Mouse (Mus musculus) thymus, adult 2 months (tissue): ENCODE results near the gene Atp5c1. TPM values are rescaled to one million over a fixed set of nuclear protein-coding genes. Genes with fewer than 3 reads are reported as not detected.

Source experiments
- DNase-seq: peaks from one replicate; pipeline ENCODE4 v3.0.0; 2021
- H3K27ac ChIP-seq: fragments of 200-500 bp; 2 replicates; pipeline ENCODE4 v1.5.1; 2012; ENCODE audit warnings: low read length, control low read depth; ENCODE audit not compliant: control insufficient read depth, insufficient read depth
- H3K27me3 ChIP-seq: fragments of 200-500 bp; 2 replicates; pipeline ENCODE4 v1.6.1; 2012; ENCODE audit warnings: mild to moderate bottlenecking, low read length, moderate library complexity, mixed read lengths; ENCODE audit not compliant: control insufficient read depth, insufficient read depth
- H3K36me3 ChIP-seq: fragments of 200-500 bp; 2 replicates; pipeline ENCODE4 v1.6.1; 2012; ENCODE audit warnings: mild to moderate bottlenecking, low read length, moderate library complexity; ENCODE audit not compliant: control insufficient read depth, insufficient read depth
- H3K4me1 ChIP-seq: fragments of 200-500 bp; replicated peaks from 2 replicates; pipeline ENCODE4 v1.6.1; 2012; ENCODE audit warnings: low read length; ENCODE audit not compliant: control insufficient read depth, insufficient read depth
- H3K4me3 ChIP-seq: fragments of 200-500 bp; 2 replicates; pipeline ENCODE4 v1.5.1; 2012; ENCODE audit warnings: mild to moderate bottlenecking, low read length, control low read depth, moderate library complexity; ENCODE audit not compliant: control insufficient read depth, insufficient read depth
- CTCF ChIP-seq: fragments of 200-500 bp; IDR thresholded peaks from 2 replicates; pipeline ENCODE4 v1.5.1; 2012; ENCODE audit warnings: mild to moderate bottlenecking, control low read depth, low read length, moderate library complexity, borderline replicate concordance; ENCODE audit not compliant: control insufficient read depth, poor library complexity, insufficient read depth; ENCODE audit errors: extremely low read depth
- POLR2A ChIP-seq: fragments of 200-500 bp; IDR thresholded peaks from 2 replicates; pipeline ENCODE4 v1.6.1; 2012; ENCODE audit warnings: mild to moderate bottlenecking, low read length, control low read depth, moderate library complexity; ENCODE audit not compliant: control insufficient read depth, poor library complexity, insufficient read depth; ENCODE audit errors: extremely low read depth
- WGBS: fragments of 180-500 bp; shearing (Covaris S2); methylation state at CpG from one replicate; pipeline ENCODE4 v1.1.7; 2018; 5-methylcytosine and 5-hydroxymethylcytosine counted together
- polyA plus RNA-seq: library from polyadenylated mRNA; depleted of rRNA; stranded (reverse); fragments of >200 nt; gene quantifications from 2 replicates; pipeline ENCODE4 v1.2.3, GENCODE M21; 2012

The Atp5c1 gene
- polyA plus RNA-seq, 1 experiment: 428 TPM

DNA sequence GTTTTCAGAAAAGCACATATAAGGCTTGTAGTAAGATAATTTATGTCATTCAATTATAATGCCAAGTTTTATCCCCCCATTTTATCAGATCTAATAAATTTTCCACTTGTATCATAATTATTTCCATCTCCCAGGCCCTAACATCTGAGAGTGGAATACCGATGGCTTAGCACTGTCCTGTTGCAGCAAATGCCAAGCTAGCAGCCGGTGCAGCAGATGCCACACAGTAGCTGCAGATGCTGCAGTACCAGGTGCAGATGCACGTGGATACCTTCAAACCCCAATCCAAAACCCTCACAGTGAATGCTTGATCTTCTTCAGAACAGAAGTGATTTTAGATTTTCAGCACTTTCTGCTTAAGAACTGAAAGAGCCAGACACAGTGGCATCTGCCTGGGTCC lies 45.3 kb downstream of the Atp5c1 start:
- WGBS: 81% methylated on average over 3 of the region's 3 CpGs

DNA sequence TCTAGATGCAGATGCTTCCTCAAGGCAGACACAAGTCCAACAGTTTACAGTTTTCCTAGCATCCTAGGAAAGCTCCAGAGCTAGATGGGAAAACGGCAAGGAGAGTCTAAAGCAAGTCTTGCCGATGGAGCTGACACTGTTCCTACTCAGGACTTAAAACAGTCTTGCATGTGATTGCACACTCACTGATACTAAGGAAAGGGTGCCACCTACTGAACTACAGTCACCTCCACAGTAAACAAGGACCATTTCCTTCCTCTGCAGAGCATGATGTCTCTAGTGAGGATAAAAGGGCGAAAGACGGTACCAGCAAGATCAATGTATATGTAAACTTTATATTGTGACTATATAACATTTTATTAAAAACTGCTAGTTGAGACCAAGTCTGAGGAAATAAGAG lies 46.6 kb downstream of the Atp5c1 start:
- TF ChIP-seq POLR2A: no peak
- no peak for TF ChIP-seq CTCF

More for the DNA sequence above, 45.3 kb downstream of the Atp5c1 start:
- no peaks in the 10 kb centered on the region for H3K27me3 ChIP-seq
- no peaks in the 10 kb centered on the region for H3K36me3 ChIP-seq
- H3K4me3 ChIP-seq: no peak overlapping the region
- H3K27ac ChIP-seq: no peak overlapping the region
- no peak for DNase-seq
- H3K4me1 ChIP-seq: no peaks in the 10 kb centered on the region
- no peak for TF ChIP-seq POLR2A
- TF ChIP-seq CTCF: no peak

GRCm38 (mm10) chr2:10029755-10030154 lies 50.6 kb downstream of the Atp5c1 start:
- Histone ChIP-seq H3K36me3 (no peaks in the 10 kb centered on the region), H3K27me3 (no peaks in the 10 kb centered on the region), H3K4me1 (peaks cover 6% of the 10 kb centered on the region; the same call in 1 of the 2 replicates), H3K27ac (no peak overlapping the region), H3K4me3 (no peak overlapping the region)
- no peak for DNase-seq
- TF ChIP-seq CTCF (no peak), POLR2A (no peak)
- 90% methylated on average over 7 of the region's 7 CpGs for WGBS

More for the DNA sequence above, 46.6 kb downstream of the Atp5c1 start:
- DNase-seq: no peak
- H3K27me3 ChIP-seq: no peaks in the 10 kb centered on the region
- no peak overlapping the region for H3K27ac ChIP-seq
- no peaks in the 10 kb centered on the region for H3K36me3 ChIP-seq
- 57% methylated on average over 4 of the region's 4 CpGs for WGBS
- peaks cover 6% of the 10 kb centered on the region; the same call in 1 of the 2 replicates for H3K4me1 ChIP-seq
- no peak overlapping the region for H3K4me3 ChIP-seq

DNA sequence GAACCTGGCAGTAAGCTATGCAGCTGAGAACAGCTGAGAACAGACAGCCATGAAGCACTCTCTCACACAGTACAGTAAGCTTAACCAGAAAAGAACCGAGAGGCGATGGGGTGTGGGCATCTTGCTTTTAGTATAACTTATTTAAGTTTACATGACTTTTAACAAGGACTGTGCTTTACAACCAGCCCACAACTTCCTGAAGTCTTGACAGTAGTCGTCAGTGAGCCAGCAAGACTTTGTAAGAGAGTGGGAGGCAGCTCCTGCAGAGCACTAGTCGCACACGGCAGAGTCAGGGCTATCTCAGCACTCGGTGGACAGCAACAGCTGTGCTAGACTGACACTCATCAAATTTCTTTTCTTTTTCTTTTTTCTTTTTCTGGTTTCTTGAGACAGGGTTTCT lies 56.0 kb downstream of the Atp5c1 start:
- Histone ChIP-seq H3K27me3 (no peaks in the 10 kb centered on the region), H3K27ac (no peak overlapping the region), H3K4me3 (no peak overlapping the region), H3K4me1 (peaks cover 4% of the 10 kb centered on the region), H3K36me3 (no peaks in the 10 kb centered on the region)
- TF ChIP-seq POLR2A: no peak
- TF ChIP-seq CTCF: no peak
- no peak for DNase-seq
- 42% methylated on average over 6 of the region's 6 CpGs for WGBS

- 74% methylated on average over 11 of the region's 11 CpGs for WGBS
- Histone ChIP-seq H3K27ac (no peak overlapping the region), H3K27me3 (no peaks in the 10 kb centered on the region), H3K36me3 (no peaks in the 10 kb centered on the region), H3K4me1 (peaks cover 5% of the 10 kb centered on the region), H3K4me3 (no peak overlapping the region)
- no peak for DNase-seq
- TF ChIP-seq POLR2A (no peak), CTCF (no peak)
Measured at GRCm38 (mm10) chr2:10021296-10021695, 59.0 kb downstream of the Atp5c1 start.

- WGBS: 29% methylated on average over 10 of the region's 10 CpGs
- Histone ChIP-seq H3K36me3 (no peaks in the 10 kb centered on the region), H3K27ac (peak overlapping the region; percentile 73), H3K4me3 (no peak overlapping the region), H3K27me3 (no peaks in the 10 kb centered on the region), H3K4me1 (peaks cover 15% of the 10 kb centered on the region)
- peak; percentile 45 for DNase-seq
- 0 out of 2 replicates have a peak, but pooled peaks have one; percentile 2 for TF ChIP-seq CTCF
- TF ChIP-seq POLR2A: no peak
Measured at GRCm38 (mm10) chr2:10014951-10015635, 65.2 kb downstream of the Atp5c1 start.

- Histone ChIP-seq H3K4me1 (peaks cover 12% of the 10 kb centered on the region), H3K36me3 (no peaks in the 10 kb centered on the region), H3K4me3 (no peak overlapping the region), H3K27ac (no peak overlapping the region), H3K27me3 (no peaks in the 10 kb centered on the region)
- no peak for DNase-seq
- WGBS: 58% methylated on average over 7 of the region's 7 CpGs
- TF ChIP-seq POLR2A (no peak), CTCF (no peak)
Measured at GRCm38 (mm10) chr2:10010263-10010909, 69.9 kb downstream of the Atp5c1 start.
